Mouse (Mus musculus): Measurements from ENCODE around the gene Scnm1. TPM values are rescaled to one million over a fixed set of nuclear protein-coding genes. Genes with fewer than 3 reads are reported as not detected.

Gene Scnm1
- total and polyA plus RNA-seq, 3 experiments: 50.5 to 59.2 (median 53.1) TPM

DNA sequence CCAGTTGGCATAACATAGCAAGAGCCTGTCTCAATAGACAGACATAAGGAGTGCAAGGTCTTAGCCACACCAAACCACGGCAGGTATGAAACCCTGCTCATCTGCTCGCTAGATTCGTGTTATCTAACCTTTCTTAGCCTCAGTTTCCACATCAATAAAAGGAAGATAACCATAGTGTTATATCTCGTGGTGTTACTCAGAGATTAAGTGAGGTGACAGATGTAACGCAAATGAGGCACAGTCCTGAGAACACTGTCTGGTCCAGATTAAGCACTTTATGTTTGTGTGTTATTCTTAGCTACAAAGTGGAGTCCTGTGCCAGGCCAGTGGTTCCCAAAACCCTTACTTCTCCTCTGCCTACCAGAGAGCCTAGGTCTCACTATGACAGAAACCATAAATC, 31.0 kb upstream of the Scnm1 start:
- no peak overlapping the region for H3K4me2 ChIP-seq (ENCODE audit: insufficient read depth, low read depth, poor library complexity, severe bottlenecking)
- TF ChIP-seq MYC (IDR thresholded peaks at IDR 0.05; ENCODE audit: low read depth, low read length) (no peak), UBTF (IDR thresholded peaks at IDR 0.05; ENCODE audit: low read depth, low read length) (no peak), MXI1 (IDR thresholded peaks at IDR 0.05; ENCODE audit: low read depth, low read length) (no peak), TCF12 (IDR thresholded peaks at IDR 0.05; ENCODE audit: low read depth, low read length) (no peak), SMC3 (IDR thresholded peaks at IDR 0.05; ENCODE audit: low read depth, low read length) (no peak), TBP (conservative IDR thresholded peaks at IDR 0.05; ENCODE audit: low read depth, low read length) (no peak), BHLHE40 (IDR thresholded peaks at IDR 0.05; ENCODE audit: low read depth, low read length) (no peak), PAX5 (IDR thresholded peaks at IDR 0.05; ENCODE audit: low read length) (no peak), CTCF (conservative IDR thresholded peaks at IDR 0.05 in 1 of 2, IDR thresholded peaks at IDR 0.05 in 1 of 2; ENCODE audit: low read depth in 2 of 2, low read length in 2 of 2) (no peak), USF1 (IDR thresholded peaks at IDR 0.05; ENCODE audit: low read depth, low read length) (no peak), ZNF384 (IDR thresholded peaks at IDR 0.05; ENCODE audit: low read depth, low read length) (no peak), ETS1 (conservative IDR thresholded peaks at IDR 0.05; ENCODE audit: low read depth, low read length) (no peak), NELFE (IDR thresholded peaks at IDR 0.05; ENCODE audit: low read depth, low read length) (no peak), MAX (IDR thresholded peaks at IDR 0.05; ENCODE audit: low read length) (no peak), RCOR1 (conservative IDR thresholded peaks at IDR 0.05; ENCODE audit: low read depth, low read length) (no peak), MAZ (IDR thresholded peaks at IDR 0.05; ENCODE audit: low read depth, low read length) (no peak), SIN3A (IDR thresholded peaks at IDR 0.05; ENCODE audit: low read length) (no peak), GABPA (IDR thresholded peaks at IDR 0.05; ENCODE audit: insufficient replicate concordance, low read depth, low read length) (no peak)

DNA sequence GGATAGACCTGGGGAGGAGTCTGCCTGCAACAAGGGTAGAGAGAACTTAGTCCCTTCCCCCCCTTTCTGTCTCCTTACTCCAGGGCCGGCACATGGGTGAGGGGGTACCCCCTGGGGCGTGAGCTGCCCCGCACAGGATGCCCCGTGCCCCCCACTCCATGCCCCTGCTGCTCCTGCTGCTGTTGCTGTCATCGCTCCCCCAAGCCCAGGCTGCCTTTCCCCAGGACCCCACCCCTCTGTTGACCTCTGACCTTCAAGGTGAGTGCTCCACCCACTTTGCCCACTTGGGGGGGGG, 30.4 kb upstream of the Scnm1 start:
- no peak for DNase-seq (ENCODE audit: extremely low read depth)
- Histone ChIP-seq H3K9ac (ENCODE audit: insufficient read depth, low read depth) (no peak overlapping the region), H3K27ac (ENCODE audit: insufficient read depth, low read depth) (no peak overlapping the region), H3K9me3 (replicated peaks; ENCODE audit: low read length) (no peaks in the 10 kb centered on the region), H3K4me2 (ENCODE audit: insufficient read depth, low read depth, poor library complexity, severe bottlenecking) (no peak overlapping the region), H3K27me3 (replicated peaks) (peaks cover 76% of the 10 kb centered on the region), H3K79me2 (replicated peaks; ENCODE audit: control insufficient read depth, extremely low read depth, insufficient read depth, poor library complexity, severe bottlenecking) (no peaks in the 10 kb centered on the region), H3K4me3 (replicated peaks in 1 of 3; ENCODE audit: low read depth in 2 of 3, low read length in 2 of 3, poor library complexity in 1 of 3) (no peak overlapping the region), H3K36me3 (replicated peaks in 1 of 2; ENCODE audit: control insufficient read depth in 1 of 2, insufficient read depth in 1 of 2, low read length in 1 of 2) (no peaks in the 10 kb centered on the region), H3K4me1 (ENCODE audit: control insufficient read depth in 1 of 2, insufficient read depth in 2 of 2) (peaks cover 6 to 20% of the 10 kb centered on the region in 2 experiments; a peak in 3 of 4 replicates)
- in situ Hi-C loops (cut with MboI; ENCODE audit: low pct_ligation_motif_present, low pct_unique_long_range_greater_than_20kb, low sequenced_read_pairs): no loop called here
- TF ChIP-seq MEF2A (IDR thresholded peaks at IDR 0.05; ENCODE audit: borderline replicate concordance, low read depth, low read length) (no peak), MAFK (IDR thresholded peaks at IDR 0.05; ENCODE audit: insufficient replicate concordance, low read length) (no peak), ZNF384 (IDR thresholded peaks at IDR 0.05; ENCODE audit: low read depth, low read length) (no peak), POLR2A (IDR thresholded peaks at IDR 0.05; ENCODE audit: low read depth, low read length) (no peak), MXI1 (IDR thresholded peaks at IDR 0.05; ENCODE audit: low read depth, low read length) (no peak)
- dilution Hi-C loops (cut with MboI; ENCODE audit: extremely low pct_ligation_motif_present, extremely low pct_unique_long_range_greater_than_20kb, low sequenced_read_pairs): no loop called here

More for the DNA sequence above, 31.0 kb upstream of the Scnm1 start:
- Histone ChIP-seq H3K9ac (ENCODE audit: insufficient read depth, low read depth) (no peak overlapping the region), H3K4me3 (replicated peaks in 1 of 3; ENCODE audit: low read depth in 2 of 3, low read length in 2 of 3, poor library complexity in 1 of 3) (no peak overlapping the region), H3K9me3 (replicated peaks; ENCODE audit: low read length) (no peaks in the 10 kb centered on the region), H3K79me2 (replicated peaks; ENCODE audit: control insufficient read depth, extremely low read depth, insufficient read depth, poor library complexity, severe bottlenecking) (no peaks in the 10 kb centered on the region), H3K36me3 (replicated peaks in 1 of 2; ENCODE audit: control insufficient read depth in 1 of 2, insufficient read depth in 1 of 2, low read length in 1 of 2) (no peaks in the 10 kb centered on the region), H3K27ac (ENCODE audit: insufficient read depth, low read depth) (no peak overlapping the region), H3K27me3 (replicated peaks) (peaks cover 80% of the 10 kb centered on the region), H3K4me1 (ENCODE audit: control insufficient read depth in 1 of 2, insufficient read depth in 2 of 2) (peaks cover 3 to 13% of the 10 kb centered on the region in 2 experiments; a peak in 2 of 4 replicates)
- dilution Hi-C loops (cut with MboI; ENCODE audit: extremely low pct_ligation_motif_present, extremely low pct_unique_long_range_greater_than_20kb, low sequenced_read_pairs): no loop called here
- no peak for DNase-seq (ENCODE audit: extremely low read depth)
- in situ Hi-C loops (cut with MboI; ENCODE audit: low pct_ligation_motif_present, low pct_unique_long_range_greater_than_20kb, low sequenced_read_pairs): no loop called here

All from CH12.LX (cell line).